Mouse (Mus musculus) forebrain, embryonic 11.5 days (tissue): ENCODE measurements around the gene Suz12. TPM values are rescaled to one million over a fixed set of nuclear protein-coding genes. Genes with fewer than 3 reads are reported as not detected.
"Not testable (repeated sequence)": the region's sequence is repeated elsewhere in the genome, so short reads cannot be mapped to it uniquely, and the experiment has no call there.

Experiments
- ATAC-seq: fragments of 200-750 bp; cut with Nextera tagmentation; replicated peaks from 2 replicates; pipeline ENCODE4 v1.8.0; 2017; ENCODE audit warnings: moderate TSS enrichment; ENCODE audit not compliant: low FRiP score
- DNase-seq: peaks from one replicate; pipeline ENCODE4 v3.0.0-alpha.2; 2017; ENCODE audit warnings: low spot score
- H3K27ac ChIP-seq: fragments of 300-500 bp; sonication (generic); 2 replicates; pipeline ENCODE4 v1.5.1; 2014; ENCODE audit warnings: low read depth, low read length
- H3K27me3 ChIP-seq: fragments of 300-500 bp; sonication (generic); 2 replicates; pipeline ENCODE4 v1.6.1; 2014; ENCODE audit warnings: mild to moderate bottlenecking, low read length, mixed read lengths; ENCODE audit not compliant: control insufficient read depth, insufficient read depth
- H3K36me3 ChIP-seq: fragments of 300-500 bp; sonication (generic); 2 replicates; pipeline ENCODE4 v1.6.1; 2014; ENCODE audit warnings: mild to moderate bottlenecking, low read length, moderate library complexity, mixed read lengths; ENCODE audit not compliant: control insufficient read depth, insufficient read depth
- H3K4me1 ChIP-seq: fragments of 300-500 bp; sonication (generic); replicated peaks from 2 replicates; pipeline ENCODE4 v1.6.1; 2014; ENCODE audit warnings: low read length, mixed read lengths; ENCODE audit not compliant: control insufficient read depth, insufficient read depth
- H3K4me2 ChIP-seq: fragments of 300-500 bp; sonication (generic); 2 replicates; pipeline ENCODE4 v1.6.1; 2014; ENCODE audit warnings: low read depth, mild to moderate bottlenecking, low read length, moderate library complexity, mixed read lengths; ENCODE audit not compliant: severe bottlenecking
- H3K4me3 ChIP-seq: fragments of 300-500 bp; sonication (generic); 2 replicates; pipeline ENCODE4 v1.5.1; 2014; ENCODE audit warnings: low read depth, low read length
- H3K9ac ChIP-seq: fragments of 300-500 bp; sonication (generic); 2 replicates; pipeline ENCODE4 v1.6.1; 2014; ENCODE audit warnings: low read length
- H3K9me3 ChIP-seq: fragments of 300-500 bp; sonication (generic); 2 replicates; pipeline ENCODE4 v1.6.1; 2016; ENCODE audit warnings: low read length, mixed read lengths; ENCODE audit not compliant: control insufficient read depth
- WGBS: fragments of 180-500 bp; shearing (Covaris S2); extraction: QIAGEN DNeasy Blood & Tissue Kit; methylation state at CpG from one replicate; pipeline ENCODE4 v1.1.7; 2014; 5-methylcytosine and 5-hydroxymethylcytosine counted together
- polyA plus RNA-seq: library from polyadenylated mRNA; unstranded; fragments of >200 nt; fragmentation: Nextera tagmentation; extraction: Ambion mirVana; gene quantifications from 2 replicates; pipeline ENCODE4 v1.2.1, GENCODE M21; 2014

Suz12 gene
- polyA plus RNA-seq, 1 experiment from 2014 or later, result 35.4 TPM

GRCm38 (mm10) chr11:80050088-80050487 is 57.2 kb downstream of the Suz12 start:
- H3K9ac ChIP-seq, result no peak overlapping the region

GRCm38 (mm10) chr11:80052456-80052855 is 59.5 kb downstream of the Suz12 start:
- H3K9me3 ChIP-seq, result no peaks in the 10 kb centered on the region
- no peak overlapping the region for H3K27ac ChIP-seq
- ATAC-seq (no peak), DNase-seq (no peak)
- no peak overlapping the region for H3K4me2 ChIP-seq
- H3K27me3 ChIP-seq, result no peaks in the 10 kb centered on the region
- H3K36me3 ChIP-seq, result no peaks in the 10 kb centered on the region
- whole genome bisulfite sequencing, result 78% methylated on average over 7 of the region's 7 CpGs
- H3K4me1 ChIP-seq, result no peaks in the 10 kb centered on the region
- H3K9ac ChIP-seq, result no peak overlapping the region
- no peak overlapping the region for H3K4me3 ChIP-seq

More at GRCm38 (mm10) chr11:80050088-80050487, 57.2 kb downstream of the Suz12 start:
- H3K27me3 ChIP-seq, result no peaks in the 10 kb centered on the region
- no peak overlapping the region for H3K27ac ChIP-seq
- WGBS, result 68% methylated on average over 2 of the region's 2 CpGs
- H3K9me3 ChIP-seq, result no peaks in the 10 kb centered on the region
- no peaks in the 10 kb centered on the region for H3K36me3 ChIP-seq
- no peak overlapping the region for H3K4me3 ChIP-seq
- no peak for ATAC-seq
- no peaks in the 10 kb centered on the region for H3K4me1 ChIP-seq
- DNase-seq, result no peak
- H3K4me2 ChIP-seq, result no peak overlapping the region

- H3K4me1 ChIP-seq, result no peaks in the 10 kb centered on the region
- H3K9me3 ChIP-seq, result no peaks in the 10 kb centered on the region
- no peaks in the 10 kb centered on the region for H3K36me3 ChIP-seq
- DNase-seq (no peak), ATAC-seq (no peak)
- H3K4me3 ChIP-seq, result no peak overlapping the region
- WGBS, result 89% methylated on average over 5 of the region's 5 CpGs
- no peak overlapping the region for H3K27ac ChIP-seq
- no peak overlapping the region for H3K4me2 ChIP-seq
- H3K27me3 ChIP-seq, result no peaks in the 10 kb centered on the region
- H3K9ac ChIP-seq, result no peak overlapping the region
Measured at GRCm38 (mm10) chr11:80053171-80053570, 60.3 kb downstream of the Suz12 start.

- DNase-seq (no peak), ATAC-seq (no peak)
- Histone ChIP-seq H3K36me3 (no peaks in the 10 kb centered on the region; the same call in 1 of the 2 replicates), H3K9me3 (no peaks in the 10 kb centered on the region), H3K27ac (no peak overlapping the region), H3K4me2 (no peak overlapping the region), H3K27me3 (no peaks in the 10 kb centered on the region), H3K9ac (no peak overlapping the region), H3K4me3 (no peak overlapping the region), H3K4me1 (no peaks in the 10 kb centered on the region)
- WGBS, result 87% methylated on average over 4 of the region's 4 CpGs
Measured at GRCm38 (mm10) chr11:80054659-80055058, 61.8 kb downstream of the Suz12 start.

GRCm38 (mm10) chr11:80056141-80056540 is 63.2 kb downstream of the Suz12 start:
- Histone ChIP-seq H3K9ac (no peak overlapping the region), H3K27ac (no peak overlapping the region), H3K4me3 (no peak overlapping the region), H3K4me1 (no peaks in the 10 kb centered on the region), H3K4me2 (no peak overlapping the region), H3K36me3 (no peaks in the 10 kb centered on the region; the same call in 1 of the 2 replicates), H3K9me3 (no peaks in the 10 kb centered on the region), H3K27me3 (no peaks in the 10 kb centered on the region)
- DNase-seq (no peak), ATAC-seq (no peak)
- WGBS, result 96% methylated on average over 9 of the region's 9 CpGs

GRCm38 (mm10) chr11:80062159-80062558 is 69.3 kb downstream of the Suz12 start:
- ATAC-seq (no peak), DNase-seq (no peak)
- Histone ChIP-seq H3K27me3 (no peaks in the 10 kb centered on the region), H3K4me1 (no peaks in the 10 kb centered on the region), H3K4me2 (no peak overlapping the region), H3K4me3 (no peak overlapping the region), H3K9ac (no peak overlapping the region), H3K27ac (no peak overlapping the region), H3K9me3 (no peaks in the 10 kb centered on the region), H3K36me3 (no peaks in the 10 kb centered on the region; the same call in 1 of the 2 replicates)
- 58% methylated on average over 4 of the region's 4 CpGs for WGBS

GRCm38 (mm10) chr11:80066373-80066772 is 73.5 kb downstream of the Suz12 start:
- not testable (repeated sequence) for H3K4me3 ChIP-seq, ATAC-seq, H3K4me2 ChIP-seq, H3K9me3 ChIP-seq, H3K27ac ChIP-seq, H3K9ac ChIP-seq, H3K4me1 ChIP-seq, DNase-seq, H3K36me3 ChIP-seq, H3K27me3 ChIP-seq
- 91% methylated on average over 4 of the region's 4 CpGs for WGBS

GRCm38 (mm10) chr11:80067558-80067957 is 74.7 kb downstream of the Suz12 start:
- H3K4me3 ChIP-seq, result no peak overlapping the region
- no peaks in the 10 kb centered on the region for H3K9me3 ChIP-seq
- H3K36me3 ChIP-seq, result no peaks in the 10 kb centered on the region
- no peak overlapping the region for H3K27ac ChIP-seq
- 90% methylated on average over 5 of the region's 5 CpGs for WGBS
- no peak overlapping the region for H3K4me2 ChIP-seq
- H3K9ac ChIP-seq, result no peak overlapping the region
- no peak for ATAC-seq
- no peaks in the 10 kb centered on the region for H3K4me1 ChIP-seq
- no peak for DNase-seq
- H3K27me3 ChIP-seq, result no peaks in the 10 kb centered on the region

GRCm38 (mm10) chr11:80069815-80070214 is 76.9 kb downstream of the Suz12 start:
- Histone ChIP-seq H3K4me3 (no peak overlapping the region), H3K27ac (no peak overlapping the region), H3K4me1 (no peaks in the 10 kb centered on the region), H3K4me2 (no peak overlapping the region), H3K27me3 (no peaks in the 10 kb centered on the region), H3K9me3 (no peaks in the 10 kb centered on the region), H3K36me3 (no peaks in the 10 kb centered on the region), H3K9ac (no peak overlapping the region)
- DNase-seq (no peak), ATAC-seq (no peak)
- WGBS, result 86% methylated on average over 3 of the region's 3 CpGs
